Mouse (Mus musculus) right cerebral cortex, postnatal 14 days (tissue): ENCODE data around the gene Cish.

ENCODE experiments used
- DNase-seq: peaks from one replicate; pipeline ENCODE4 v3.0.0; 2022

The Cish gene

DNA sequence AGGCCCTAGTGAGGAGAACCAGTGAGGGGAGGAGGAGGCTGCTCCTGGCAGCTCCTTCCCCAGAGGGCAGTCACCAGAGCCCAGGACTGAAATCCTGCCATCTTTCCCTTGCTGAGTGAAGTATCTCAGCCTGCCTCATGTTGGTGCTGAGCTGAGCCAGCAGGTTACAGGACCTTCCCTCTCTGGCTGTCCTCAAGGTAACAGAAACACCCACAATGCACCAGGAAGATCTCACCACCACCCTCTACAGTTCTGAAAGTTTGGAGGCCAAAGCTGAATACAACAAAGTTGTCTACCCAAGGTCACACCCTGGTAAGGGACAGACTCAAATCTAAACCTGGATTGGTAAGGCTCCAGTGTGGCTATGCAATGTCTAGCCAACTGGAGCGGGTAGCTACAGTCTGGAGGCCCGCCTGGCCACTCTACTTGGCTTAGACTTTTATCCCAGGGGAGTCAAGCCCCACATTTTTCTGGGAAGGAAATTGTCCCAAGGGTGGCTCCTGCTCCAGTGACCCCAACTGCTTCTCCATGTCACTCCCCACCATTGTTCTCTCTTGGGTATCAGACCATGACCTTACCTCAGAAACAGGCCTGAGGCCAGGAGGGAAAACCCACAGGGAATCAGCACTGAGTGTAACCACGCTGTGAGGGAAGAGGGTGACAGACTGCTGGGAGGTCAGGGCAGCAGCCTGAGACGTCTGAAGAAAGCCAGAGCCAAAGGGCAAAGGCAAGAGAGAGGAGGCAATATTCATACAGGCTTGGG lies 29.2 kb downstream of the Cish start:
- DNase-seq = no peak

DNA sequence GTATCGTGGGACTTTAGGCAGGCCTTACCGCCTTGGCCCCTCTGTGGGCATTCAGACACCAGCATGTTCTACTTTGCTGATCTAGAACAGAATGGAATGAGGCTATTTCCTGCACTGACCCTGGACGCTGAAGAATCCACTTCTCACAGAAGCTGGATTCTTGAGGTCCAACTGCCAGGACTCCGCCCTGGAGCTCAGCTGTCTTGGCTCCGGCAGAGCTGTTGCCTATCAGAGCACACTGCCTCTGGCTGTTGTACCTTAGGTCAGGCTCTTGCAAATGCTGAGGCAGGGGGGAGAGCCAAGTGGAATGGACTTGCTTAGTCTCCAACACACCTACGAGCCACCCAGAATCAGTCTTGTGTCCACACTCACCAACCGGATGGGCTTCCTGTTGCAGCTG lies 30.1 kb downstream of the Cish start:
- DNase-seq = no peak

DNA sequence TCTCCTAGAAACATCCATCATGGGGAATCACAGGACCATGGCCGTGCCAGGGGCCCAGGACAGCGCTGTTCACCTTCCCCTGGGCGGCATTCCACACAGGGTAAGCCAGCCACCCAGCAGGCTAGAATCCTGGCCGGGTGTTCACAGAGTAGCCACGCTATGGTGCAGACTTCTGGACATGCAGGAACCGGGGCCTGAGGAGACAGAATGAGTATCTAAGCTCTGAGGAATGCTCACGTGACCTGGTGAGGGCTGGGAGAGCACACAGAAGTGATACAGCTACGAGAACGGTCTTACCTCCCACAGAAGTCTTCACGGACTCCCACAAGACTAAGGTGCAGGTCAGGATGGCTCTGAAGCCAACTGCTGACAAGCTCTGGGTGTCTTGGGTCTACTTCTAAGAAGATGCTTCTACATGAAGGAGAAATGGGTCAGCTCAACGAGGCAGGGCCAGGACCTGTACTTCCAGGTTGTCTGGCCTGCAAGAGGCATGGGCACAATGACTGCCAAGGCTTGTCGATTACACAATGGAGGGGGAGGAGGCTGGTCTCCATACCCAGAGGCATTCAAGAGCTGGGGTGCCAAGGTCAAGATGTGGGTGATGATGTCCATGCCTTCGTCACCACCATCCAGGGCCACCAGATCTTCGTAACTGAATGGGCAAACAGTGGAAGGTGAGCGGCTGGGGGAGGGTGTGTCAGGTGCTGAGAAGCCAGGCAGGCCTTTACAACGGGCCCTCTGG lies 32.2 kb downstream of the Cish start:
- DNase-seq = no peak

GRCm38 (mm10) chr9:107330791-107331190 lies 35.0 kb downstream of the Cish start:
- DNase-seq = no peak

DNA sequence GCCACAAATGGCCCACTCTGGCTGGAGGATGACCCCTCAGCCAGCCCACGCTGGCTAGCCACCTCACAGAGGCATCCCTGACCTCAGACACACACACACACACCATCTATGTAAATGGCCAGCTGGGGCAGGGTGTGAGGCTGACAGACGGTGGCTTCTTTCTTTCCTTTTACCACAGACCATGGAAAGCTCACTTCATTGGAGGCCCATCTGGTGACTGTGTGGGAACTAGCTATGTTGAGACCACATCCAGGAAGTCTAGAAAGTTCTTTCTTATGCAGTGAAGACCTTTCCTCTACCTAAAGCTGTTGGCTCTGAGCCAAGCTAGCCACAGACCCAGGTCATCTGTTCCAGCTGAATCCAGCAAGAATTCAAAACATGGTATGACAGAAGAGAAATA lies 37.9 kb downstream of the Cish start:
- no peak for DNase-seq

DNA sequence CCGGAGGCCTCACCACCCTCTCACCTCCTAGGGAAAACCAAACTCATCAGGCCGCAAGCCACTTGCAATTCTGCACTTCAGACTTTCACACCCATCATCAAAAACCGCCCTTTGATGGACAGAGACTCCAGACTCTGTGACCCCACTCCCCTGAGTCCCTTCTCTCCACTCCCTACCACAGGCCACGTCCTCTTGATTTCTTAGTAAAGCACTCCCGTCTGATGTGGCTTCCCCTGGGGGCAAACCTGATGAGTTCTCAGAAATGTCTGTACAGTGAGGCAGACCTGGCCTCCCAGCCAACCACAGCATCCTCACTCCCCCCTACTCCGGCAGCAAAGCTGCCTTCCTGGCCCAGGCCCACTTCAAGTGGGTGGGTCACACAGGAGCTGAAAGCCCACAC lies 38.5 kb downstream of the Cish start:
- no peak for DNase-seq

DNA sequence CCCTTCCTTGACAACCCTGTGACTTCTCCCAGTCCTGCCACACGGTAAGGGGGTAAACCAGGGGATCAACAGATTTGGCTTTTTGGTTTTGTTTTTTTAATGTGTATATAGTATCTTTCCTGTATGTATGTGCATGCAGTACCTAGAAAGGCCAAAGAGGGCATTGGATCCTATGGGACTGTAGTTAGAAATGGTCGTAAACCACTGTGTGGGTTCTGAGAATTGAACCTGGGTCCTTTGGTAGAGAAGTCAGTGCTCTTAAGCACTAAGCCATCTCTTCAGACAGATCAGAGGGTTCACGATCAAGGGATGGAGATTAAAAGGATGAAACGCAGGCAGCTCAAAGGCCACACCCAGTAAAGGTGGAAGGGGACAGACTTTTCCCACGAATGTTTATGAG lies 39.2 kb downstream of the Cish start:
- no peak for DNase-seq

GRCm38 (mm10) chr9:107335909-107336308 lies 40.1 kb downstream of the Cish start:
- peak; percentile 51 for DNase-seq

DNA sequence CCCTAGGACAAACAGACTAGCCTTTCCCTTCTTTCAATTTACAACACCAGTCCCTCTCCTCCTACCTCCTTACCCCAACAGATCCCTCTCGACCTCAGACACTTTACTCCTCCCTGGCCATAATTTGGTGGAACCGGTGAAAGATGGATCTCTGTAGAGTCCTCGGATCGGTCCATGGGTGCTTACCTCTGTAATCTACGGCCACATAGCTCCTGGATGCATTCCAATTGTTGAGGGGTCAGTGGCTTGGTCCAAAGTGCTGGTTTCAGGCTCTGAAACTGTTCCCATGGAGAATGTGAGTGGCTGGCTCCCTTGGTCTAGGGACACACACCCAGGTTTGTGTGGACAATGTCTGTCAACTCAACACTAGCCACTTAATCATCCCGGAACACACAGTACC lies 40.6 kb downstream of the Cish start:
- DNase-seq = no peak

DNA sequence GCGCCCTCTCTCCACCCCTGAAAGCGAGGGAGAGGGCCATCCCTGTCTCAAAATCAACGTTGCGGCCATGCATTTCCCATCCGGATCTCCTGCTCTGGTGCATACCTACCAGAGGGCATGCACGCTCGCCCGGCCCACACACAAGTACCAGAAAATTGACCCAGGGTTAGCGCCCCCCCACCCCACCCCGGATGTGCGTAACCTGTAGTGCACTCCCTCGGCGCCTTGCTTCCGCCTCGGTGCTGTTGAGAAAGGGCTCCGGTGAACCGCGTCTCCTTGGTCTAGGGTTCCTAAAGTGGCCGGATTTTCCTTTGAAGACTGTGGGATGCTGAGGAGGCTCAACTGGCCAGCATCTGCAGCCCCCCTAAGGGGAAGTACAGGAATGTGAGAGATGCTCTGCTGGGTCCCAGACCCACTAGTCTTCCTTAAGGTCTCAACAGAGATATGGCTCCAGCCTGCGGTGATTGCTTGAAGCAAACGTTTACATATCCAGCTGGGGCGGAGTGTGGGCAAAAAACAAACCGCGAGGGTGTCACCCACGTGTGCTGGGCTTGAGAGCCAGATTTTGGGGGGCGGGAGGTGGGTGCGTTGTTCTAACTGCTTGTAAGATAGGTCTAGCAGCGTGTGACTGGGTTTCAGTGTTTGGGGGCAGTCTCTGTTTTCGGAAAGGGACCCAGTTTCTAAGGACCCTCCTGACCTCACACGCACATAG lies 42.5 kb downstream of the Cish start, which contains the start of gene Hemk1:
Hemk1 (minus strand) TSS at position 179 of the 712 bp plus-strand sequence.
- DNase-seq = peak; percentile 82

DNA sequence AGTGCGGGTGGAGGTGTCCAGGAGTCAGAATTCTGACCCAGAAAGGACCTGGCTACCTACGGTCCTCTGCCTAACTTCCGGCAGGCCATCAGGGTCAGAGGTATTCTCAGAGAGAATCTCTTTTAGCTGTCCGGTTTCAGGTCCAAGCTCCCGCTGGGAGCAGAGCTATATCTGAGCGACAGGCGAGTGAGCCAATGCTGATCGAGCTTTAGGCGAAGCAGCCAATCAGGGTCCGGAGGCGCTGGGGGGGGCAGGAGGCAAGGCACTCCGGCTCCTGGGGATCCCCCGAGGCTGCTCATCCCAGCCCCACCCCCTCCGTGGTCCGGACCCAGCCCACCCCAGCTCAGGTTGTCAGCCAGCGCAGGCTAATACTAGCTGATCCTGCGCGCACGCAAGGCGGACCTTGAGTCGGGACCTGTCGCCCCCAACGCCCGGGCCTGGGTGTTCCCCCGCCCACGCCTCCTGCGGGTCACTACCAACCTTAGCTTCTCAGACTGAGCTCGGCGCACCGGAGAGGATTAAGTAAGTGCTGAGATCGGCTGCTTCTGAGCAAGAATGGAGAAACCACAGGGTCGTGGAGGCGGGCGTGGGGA lies 44.5 kb downstream of the Cish start, which contains the start of gene 6430571L13Rik:
6430571L13Rik (plus strand) TSS at position 336 of the 593 bp plus-strand sequence.
- DNase-seq = peak; percentile 95

GRCm38 (mm10) chr9:107340911-107341645 lies 45.3 kb downstream of the Cish start:
- no peak for DNase-seq

DNA sequence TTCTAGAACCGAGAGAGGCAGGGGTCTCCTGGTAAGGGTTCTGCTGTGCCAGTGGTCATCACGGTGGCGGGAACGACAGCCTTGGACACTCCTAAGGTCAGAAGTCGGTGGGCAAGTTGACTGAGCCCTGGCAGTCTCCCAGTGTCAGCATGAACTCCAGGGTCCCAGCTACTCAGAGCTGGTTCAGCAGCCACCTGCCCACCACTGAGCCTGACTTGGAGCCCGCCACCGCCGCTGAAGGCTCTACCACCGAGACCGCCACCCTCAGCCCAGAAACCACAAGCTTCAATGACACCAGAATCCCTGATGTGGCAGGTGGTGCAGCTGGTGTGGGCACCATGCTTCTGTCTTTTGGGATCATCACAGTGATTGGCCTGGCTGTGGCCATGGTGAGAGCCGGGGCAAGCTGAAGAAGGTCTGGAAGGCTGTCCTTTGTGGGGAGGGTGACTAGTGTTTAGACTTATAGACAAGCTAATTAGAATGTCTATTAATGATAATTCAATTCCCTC lies 46.4 kb downstream of the Cish start:
- DNase-seq = no peak

- DNase-seq = no peak
Observed at GRCm38 (mm10) chr9:107343146-107343943, 47.5 kb downstream of the Cish start.

GRCm38 (mm10) chr9:107344027-107344426 lies 48.2 kb downstream of the Cish start:
- no peak for DNase-seq

DNA sequence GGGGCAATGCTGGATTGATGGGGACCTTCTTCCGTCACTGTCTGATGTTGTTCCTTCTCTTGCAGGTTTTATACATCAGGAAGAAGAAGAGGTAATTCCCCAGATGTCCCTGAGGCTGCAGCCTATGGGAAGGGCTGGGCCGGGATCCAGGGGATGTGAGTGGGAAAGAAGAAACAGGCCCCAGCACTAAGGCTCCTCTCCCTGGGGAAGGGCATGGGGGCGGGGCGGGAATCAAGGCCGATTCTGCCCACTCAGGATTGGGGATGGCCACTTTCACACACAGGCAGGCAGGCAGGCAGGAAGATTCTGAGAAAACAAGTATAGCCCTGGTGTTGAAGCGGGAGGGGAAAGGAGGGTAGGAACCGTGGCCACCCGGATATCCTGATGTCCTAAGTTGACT lies 50.3 kb downstream of the Cish start:
- DNase-seq = no peak

- DNase-seq = no peak
Observed at GRCm38 (mm10) chr9:107347586-107348183, 51.9 kb downstream of the Cish start.

DNA sequence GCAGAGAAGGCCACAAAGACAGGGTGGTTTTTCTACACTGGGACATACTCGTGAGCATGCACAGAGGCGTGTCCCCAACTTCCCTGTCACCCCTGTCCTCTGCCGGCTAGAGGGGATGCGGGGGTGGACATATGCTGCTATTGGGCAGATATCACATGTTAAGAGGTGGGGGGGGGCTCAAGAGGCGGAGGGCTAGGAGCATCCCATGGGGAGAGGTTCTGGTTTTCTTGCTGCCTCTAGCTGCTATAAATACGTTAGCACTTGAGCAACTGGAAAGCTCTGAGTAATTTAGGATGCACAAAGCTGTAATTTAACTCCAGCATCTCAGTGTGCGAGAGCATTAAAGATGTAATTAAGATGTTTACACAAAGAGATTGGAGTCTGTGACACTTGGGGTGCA lies 53.5 kb downstream of the Cish start:
- DNase-seq = no peak
